Mouse (Mus musculus) layer of hippocampus, adult 9-11 months (tissue): Measurements from ENCODE around the gene Ascl5.
A peak's percentile ranks its signal among the peaks of the same experiment; 100 is the strongest.

Experiments used
- DNase-seq: peaks from one replicate; pipeline ENCODE4 v3.0.0; 2022

Ascl5 gene

DNA sequence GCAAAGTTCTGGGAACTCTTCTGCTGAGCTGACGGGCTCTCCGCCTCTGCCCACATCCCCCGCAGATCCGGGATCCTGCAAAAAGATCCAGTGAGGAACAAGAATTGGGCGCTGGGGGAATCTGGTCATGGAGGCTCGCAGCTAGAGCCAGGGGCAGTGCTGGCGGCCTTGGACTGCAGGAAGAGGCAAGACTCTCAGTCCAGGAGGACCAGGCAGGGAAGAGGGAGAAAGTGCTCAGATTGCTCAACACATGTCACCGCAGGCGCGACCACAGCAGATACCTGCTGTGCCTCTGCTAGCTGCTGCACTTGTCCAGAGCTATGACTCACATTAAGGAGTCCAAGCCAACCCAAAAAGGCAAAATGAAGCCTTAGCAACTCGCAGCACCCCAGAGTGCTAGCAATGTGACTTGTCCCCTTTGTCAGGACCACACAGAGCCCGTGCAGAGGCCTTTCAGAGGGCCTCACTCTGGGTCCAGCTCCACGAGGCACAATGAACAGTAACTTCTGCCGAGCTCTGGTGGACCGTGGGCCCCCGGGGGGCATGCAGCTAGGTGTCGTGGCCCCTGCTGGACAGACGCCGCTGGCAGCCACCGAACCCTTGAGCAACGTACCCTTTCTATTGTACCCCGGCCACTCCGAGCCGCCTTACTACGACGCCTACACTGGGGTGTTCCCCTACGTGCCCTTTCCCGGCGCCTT, at the start of gene Ascl5:
Ascl5 (plus strand) TSS at position 493 of the 701 bp plus-strand sequence.
- DNase-seq, result no peak

DNA sequence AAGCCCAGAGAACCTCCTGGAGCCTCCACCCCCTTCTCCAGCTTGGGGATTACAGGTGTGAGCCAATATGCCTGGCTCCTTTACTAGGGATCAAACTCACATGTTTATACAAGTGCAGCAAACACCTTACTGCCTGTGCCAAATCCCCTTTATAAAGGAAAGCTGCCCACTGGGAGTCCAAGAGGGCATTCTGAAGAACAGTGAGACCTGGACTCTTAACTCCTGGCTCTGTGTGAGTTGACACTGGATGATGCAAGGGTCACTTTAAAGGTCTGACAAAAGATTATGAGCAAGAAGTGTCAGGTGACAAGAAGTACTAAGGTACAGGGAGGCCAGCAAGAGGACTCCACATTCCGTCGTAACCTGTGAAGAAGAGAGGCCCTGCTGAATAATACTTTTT, 49.2 kb upstream of the Ascl5 start:
- DNase-seq, result no peak

DNA sequence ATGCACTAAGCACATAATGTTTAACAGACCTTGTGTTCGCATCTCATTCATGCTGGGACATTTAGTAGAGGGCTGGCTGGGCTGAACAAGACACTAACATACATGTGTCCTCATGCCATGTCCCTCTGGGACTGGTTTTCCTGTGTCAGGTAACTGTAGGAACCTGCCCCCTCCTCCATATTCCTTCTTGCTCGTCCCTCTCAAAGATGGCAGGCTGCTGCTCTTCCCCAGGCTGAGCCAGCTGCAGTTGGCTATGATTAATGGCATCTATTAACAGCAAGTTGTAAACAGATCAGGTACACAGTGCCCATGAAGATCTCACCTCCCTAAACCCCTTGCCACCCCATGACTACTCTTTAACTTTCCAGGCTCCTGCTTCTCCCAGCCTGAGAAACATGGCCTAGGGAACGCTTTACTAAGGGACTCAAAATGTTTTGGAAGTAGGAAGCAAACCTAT, 44.3 kb upstream of the Ascl5 start, which contains the start of gene Igfn1:
Igfn1 (minus strand) TSS at position 51 of the 457 bp plus-strand sequence.
- no peak for DNase-seq

- peak; percentile 62 for DNase-seq
Measured at GRCm38 (mm10) chr1:136007211-136008158, 43.1 kb upstream of the Ascl5 start, which contains the start of gene Tmem9. Tmem9 (plus strand) TSS chr1:136008150.

DNA sequence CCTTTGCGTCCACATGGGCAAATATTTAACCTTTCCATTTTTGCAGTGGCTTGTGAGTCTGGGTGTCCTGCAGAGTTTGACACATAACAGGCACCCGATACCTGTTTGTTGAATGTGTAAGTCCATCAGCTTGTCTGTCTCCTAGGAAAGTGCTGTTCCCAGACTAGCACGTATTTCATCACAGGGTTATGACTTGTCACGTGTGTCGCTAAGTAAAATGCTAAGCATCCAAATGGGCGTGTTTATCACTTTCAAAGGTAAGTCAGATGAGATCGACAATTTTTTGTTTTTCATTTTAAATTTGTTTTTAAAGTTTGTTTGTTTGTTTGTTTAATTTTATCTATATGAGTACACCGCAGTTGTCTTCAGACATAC, 42.5 kb upstream of the Ascl5 start:
- DNase-seq, result no peak

DNA sequence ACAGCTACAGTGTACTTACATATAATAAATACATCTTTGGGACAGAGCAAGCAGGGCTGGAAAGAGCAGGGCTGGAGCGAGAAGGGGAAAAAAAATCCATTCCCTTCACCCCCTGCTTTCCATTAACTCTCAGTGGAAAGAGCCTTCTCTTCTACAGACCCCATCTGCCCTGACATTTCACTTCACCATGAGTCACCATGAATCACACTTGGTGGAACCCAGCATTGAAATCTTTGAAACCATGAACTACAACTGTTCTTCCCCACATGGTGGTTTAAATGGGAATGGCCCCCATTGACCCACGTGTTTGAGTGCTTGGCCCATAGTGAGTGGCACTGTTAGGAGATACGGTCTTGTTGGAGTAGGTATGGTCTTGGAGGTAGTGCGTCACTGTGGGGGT, 40.4 kb upstream of the Ascl5 start:
- no peak for DNase-seq

DNA sequence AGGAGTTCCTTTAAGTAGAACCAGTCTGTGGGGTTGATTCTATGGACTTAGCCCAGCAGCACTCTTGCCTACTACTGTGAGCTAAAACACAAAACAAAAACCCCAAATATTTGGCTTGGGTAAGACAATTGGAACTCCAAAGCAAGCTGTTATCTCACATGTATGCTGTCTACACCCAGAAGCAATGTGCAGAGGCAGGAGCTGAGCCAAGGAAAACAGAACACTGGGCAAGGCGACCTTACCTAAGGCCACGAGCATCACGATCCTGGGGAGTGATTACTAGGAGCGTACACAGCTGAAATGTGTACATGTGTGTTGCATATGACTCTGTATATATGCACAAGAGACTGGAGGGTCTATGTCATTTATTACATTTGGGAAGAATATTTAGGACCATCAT, 37.1 kb upstream of the Ascl5 start:
- no peak for DNase-seq

- no peak for DNase-seq
Measured at GRCm38 (mm10) chr1:136014796-136015502, 35.7 kb upstream of the Ascl5 start.

- DNase-seq, result no peak
Measured at GRCm38 (mm10) chr1:136017307-136017706, 33.3 kb upstream of the Ascl5 start.

DNA sequence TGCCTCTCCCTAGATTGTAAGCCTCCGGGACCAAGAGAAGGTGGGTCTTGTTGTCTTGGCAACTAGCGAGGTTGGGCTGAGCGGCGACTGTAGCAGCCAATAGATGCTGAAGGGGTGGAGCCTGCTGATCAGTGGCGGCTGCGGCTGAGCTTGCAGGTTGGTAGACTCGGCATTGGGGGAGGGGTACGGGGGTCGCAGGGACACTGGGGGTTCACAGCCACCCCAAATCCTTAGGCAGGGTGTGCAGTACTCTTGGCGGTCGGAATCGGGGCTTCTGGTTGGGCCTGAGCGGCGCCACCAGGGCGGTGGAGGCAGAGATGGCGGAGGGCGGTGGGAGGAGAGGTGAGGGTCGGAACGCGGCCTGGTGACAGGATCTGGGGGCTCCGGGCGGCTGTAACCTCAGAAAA, 32.7 kb upstream of the Ascl5 start:
- DNase-seq, result peak; percentile 95

DNA sequence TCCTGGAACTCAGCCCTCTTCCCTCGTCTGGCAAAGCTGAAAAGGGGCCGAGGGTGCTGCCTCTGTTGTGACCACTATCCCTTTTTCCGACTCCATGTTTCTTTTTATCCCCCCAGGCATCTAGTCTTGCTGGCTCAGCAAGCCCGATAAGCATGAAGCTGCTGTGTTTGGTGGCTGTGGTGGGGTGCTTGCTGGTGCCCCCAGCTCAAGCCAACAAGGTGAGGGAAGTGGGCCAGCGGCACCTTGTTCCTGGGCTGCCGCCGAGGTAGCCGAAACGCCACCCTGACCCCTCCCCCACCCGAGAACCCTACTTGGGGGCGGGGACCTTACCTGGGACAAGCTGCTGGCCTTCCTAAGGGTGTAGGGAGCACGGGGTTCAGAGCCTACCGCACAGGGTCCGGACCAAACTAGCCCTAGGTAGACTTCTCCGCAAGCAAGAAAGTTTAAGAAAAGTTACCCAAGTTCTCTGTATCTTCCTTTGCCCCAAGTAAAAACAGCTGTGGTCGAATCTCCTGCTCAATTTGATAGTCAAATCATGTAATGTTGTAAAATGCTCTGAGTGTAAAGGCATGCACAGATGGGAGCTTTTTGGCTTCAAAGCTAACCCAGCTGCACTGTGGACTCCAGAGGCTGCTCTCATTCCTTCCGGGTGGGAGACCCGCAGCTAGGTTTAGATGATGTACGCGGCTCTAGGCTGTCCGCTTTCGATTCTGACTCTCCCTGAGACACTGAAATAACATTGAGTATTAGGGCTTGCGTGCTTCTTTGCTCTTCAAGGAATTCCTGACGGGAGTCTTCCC, 32.0 kb upstream of the Ascl5 start:
- DNase-seq, result no peak

DNA sequence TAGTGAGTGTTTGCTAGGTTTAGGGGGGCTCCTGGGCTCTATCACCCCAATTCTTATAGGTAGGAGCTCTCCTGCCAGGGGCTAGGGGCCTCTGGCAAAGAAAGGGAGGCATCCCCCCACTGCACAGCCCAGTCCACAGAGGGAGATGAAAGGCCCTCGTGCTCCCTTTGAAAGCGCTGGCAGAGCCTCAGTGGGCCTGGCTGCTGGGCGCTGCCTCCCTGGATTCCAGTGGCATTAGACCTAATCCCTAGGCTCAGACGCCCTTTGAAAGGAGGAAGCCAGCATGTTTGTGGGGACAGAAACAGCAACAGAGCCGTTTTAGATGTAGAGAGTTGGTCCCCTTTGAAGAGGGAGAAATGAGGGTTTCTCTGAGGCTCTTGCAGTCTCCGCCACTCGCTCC, 20.4 kb upstream of the Ascl5 start:
- no peak for DNase-seq

DNA sequence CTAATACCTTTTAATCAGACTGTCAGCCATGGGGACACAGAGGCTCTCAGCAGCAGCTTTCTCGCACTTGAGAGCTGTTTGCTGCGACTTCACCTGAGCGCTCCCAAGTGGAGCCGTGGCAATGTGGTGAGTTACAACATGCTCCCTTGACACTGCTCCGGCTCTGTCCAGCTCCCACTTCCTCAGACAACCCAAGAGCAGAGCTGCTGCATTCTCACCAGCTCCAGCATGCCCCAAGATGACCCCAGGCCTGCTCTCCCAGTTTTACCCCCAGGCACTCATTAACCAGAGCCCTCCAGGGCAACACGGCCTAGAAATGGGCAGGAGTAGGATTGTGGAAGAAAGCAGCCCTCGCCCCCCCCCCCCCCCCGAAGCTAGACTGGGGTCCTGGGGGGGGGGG, 18.9 kb upstream of the Ascl5 start:
- no peak for DNase-seq

- no peak for DNase-seq
Measured at GRCm38 (mm10) chr1:136032961-136033360, 17.6 kb upstream of the Ascl5 start.

GRCm38 (mm10) chr1:136038746-136039538, 11.7 kb upstream of the Ascl5 start:
- peak; percentile 60 for DNase-seq

GRCm38 (mm10) chr1:136040452-136040851, 10.2 kb upstream of the Ascl5 start:
- no peak for DNase-seq

DNA sequence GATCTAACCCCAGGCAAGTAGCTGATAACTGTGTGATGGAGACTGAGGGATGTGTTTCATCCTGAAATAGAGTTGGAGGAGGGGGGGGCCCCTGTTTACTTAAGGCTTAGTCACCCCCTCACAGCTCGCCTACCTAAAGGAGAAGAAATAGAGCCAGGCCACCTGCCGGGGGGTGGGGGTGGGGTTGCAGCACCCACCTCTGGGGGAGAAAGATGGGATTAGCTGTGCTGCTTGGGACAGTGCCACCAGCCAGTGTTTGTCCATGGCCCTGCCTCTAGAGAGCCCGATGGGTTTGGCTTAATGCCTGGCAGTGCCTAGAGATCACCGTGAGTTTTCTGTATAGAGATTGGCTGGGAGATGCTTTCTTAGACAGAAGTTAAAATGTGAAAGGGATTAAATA, 9.7 kb upstream of the Ascl5 start:
- no peak for DNase-seq

DNA sequence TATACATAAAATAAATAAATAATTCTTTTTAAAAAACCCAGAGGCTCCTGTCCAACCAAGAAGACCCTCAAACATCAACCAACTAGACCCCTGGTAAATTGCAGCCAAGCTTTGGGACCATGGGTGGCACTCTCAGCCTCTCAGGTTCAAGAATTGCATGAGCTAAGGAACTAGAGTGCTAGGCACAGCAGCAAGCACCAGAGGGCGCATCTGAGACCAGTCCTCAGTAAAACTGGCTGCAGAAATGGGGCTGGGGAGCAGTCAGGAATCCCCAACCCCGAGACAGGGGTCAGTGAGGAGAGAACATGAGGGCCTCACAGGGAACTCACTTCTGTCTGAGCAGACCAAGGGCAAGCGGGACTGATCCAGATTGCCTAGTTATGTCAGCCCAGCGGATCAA, 4.8 kb upstream of the Ascl5 start:
- peak; percentile 48 for DNase-seq

DNA sequence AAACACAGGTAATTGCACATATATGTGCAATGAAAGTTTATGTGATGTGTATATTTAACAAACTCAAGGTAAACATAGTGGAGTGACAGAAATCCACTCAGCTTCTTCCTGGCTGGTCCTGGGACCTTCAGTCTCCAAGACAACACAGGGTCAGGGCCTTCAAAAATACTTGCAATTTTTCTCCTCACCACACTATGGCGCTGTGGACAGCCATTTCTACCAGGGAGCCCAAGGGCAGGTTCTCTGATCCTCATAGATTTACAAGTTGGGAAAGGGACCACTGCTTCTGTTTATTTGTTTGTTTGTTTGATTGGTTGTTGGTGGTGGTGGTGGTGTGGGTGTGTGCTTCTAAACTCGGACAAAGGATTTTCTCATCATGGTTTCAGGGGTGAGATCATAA, 3.2 kb upstream of the Ascl5 start:
- DNase-seq, result no peak

DNA sequence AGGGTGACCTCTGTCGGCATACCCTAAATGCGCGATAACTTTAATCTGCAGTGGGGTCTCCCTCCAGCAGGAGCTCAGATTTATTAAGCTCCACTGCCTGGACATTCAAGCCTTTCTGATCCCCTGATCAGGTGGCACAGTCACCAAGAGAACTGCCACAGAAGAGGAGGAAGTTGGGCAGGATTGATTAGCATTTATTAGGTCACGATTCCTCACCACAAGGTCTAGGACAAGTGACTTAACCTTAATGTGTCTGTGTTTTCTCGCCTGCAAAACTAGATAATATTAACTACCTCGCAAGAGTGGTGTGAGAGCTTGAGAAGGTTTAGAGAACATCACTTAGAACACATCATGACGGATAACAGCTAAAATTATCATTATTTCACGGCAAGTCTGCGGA, 2.7 kb upstream of the Ascl5 start:
- no peak for DNase-seq

- DNase-seq, result peak; percentile 34
Measured at GRCm38 (mm10) chr1:136051013-136051315, 360 bp downstream of the Ascl5 start.

- DNase-seq, result peak; percentile 74
Measured at GRCm38 (mm10) chr1:136051465-136051864, 861 bp downstream of the Ascl5 start.
